Mouse (Mus musculus) frontal cortex, postnatal 36 days (tissue): ENCODE data around the gene Stk4.
"Not testable (repeated sequence)": the region's sequence is repeated elsewhere in the genome, so short reads cannot be mapped to it uniquely, and the experiment has no call there.

Experiments
- DNase-seq, 2 experiments: peaks; one replicate each; pipeline ENCODE4 v3.0.0; 2022; ENCODE audit warnings: low spot score in 2 of 2

Gene Stk4

DNA sequence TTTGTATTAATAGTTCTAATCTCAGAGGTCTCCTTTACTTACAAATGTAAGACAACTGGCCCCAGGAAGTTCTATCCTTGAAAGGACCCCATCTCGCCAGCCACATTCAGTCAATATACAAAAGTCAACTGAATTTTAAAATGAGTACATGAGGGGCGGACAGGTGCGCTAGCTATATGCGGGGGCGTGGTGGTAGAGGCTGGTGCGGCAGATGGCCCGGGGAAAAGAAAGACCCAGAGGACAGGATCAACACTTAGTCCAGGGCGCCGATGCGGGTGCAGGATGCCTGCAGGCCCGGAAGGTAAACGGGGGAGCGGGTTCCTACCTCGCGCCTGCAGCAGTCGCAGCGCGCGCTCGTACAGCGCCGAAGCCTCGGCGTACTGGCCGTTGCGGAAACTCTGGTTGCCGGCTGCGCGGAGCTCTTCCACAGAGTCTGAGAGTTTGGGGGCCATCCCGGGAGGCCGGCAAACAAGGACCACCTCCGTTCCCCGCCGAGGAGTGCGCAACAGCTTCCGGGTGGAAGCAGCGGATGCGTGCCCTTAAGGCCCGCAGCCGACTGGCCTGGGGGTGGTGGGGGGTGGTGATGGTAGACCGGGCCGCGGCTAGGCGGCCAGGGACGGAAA lies at the start of gene Stk4:
Gene Stk4 (plus strand): TSS at position 181 of the 623 bp plus-strand sequence.
- peak in 1 of 2 experiments; percentile 41 for DNase-seq

DNA sequence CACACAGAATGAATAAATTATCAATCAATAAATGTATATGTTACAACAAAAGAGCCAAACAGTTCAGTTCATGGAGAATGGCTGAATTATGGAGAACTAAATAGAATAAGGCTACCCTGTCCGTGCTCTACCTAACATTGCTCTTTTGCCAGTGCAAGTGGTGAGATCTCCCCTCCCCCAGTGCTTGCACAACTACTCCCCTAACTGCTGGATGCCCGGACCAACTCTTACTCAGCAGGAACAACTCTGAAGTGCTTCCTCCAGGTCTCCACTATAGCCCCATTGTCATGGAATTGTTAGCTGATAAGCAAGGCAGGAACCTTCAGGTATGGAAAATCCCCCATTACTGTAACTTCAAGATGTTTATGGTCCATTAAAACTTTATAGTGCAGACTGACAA lies 48.0 kb upstream of the Stk4 start:
- DNase-seq: no peak

DNA sequence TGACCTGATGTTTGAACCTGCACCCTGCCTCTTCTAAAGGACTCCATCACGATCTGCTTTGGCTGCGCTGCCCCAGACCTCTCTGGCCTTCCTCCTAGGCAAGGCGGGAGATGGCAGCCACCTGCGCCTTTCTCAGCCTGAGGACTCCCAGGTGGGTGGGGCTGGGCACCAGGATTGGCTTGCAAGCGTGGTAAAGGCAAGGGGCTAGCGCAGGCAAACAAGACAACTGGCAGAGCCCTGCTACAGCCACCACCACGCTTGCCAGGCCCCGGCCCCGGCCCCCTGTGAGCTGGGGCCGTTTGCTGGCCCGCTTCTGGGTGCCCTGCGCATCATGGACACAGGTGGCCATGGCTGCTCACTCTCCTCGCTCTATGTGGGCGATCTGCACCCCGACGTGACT lies 45.0 kb upstream of the Stk4 start, which contains the start of gene Pabpc1l:
Gene Pabpc1l (plus strand): TSS at position 301 of the 400 bp plus-strand sequence.
- no peak for DNase-seq

GRCm38 (mm10) chr2:164031147-164031546 lies 39.0 kb upstream of the Stk4 start:
- no peak for DNase-seq

DNA sequence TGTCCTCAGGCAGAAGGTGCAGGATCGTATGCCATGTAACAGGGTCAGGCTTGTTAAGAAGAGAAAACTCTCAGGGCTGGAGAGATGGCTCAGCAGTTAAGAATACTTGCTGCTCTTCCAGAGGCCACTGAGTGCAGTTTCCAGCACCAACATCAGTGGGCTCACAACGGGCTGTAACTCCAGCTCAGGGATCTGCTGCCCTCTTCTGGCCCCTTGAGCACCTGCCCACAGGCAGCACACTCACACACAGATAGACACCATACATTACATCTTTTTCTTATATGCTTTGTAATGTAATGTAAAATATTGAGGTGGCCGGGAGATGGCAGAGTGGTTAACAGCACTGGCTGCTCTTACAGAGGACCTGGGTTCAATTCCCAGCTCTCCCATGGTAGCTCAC lies 37.1 kb upstream of the Stk4 start:
- no peak for DNase-seq

DNA sequence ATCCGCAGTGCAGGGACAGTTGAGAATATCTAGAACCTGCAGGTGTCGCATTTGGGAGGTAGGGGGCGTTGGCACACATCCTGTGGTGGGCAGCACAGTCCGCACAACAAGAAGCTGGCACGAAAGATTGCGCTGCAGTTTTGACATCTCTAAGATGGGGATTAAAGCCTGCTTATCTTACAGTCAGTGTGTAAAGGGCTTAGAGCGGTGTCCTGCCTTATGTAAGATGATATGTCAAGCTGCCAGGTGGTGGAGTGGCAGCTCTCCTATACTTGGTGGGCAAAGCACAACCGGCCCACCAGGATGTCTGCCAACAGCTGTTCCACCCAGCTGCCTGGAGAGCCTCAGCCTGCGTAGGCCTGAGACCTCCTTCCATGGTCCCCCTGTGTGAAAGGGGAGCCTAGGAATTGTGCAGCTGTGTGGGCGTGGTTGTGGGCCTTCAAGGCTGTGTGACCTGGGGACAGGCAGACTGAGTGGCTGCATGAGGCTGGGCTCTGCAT lies 33.6 kb upstream of the Stk4 start:
- DNase-seq: no peak

GRCm38 (mm10) chr2:164038407-164039028 lies 31.6 kb upstream of the Stk4 start:
- DNase-seq: no peak

- no peak for DNase-seq
Measured at GRCm38 (mm10) chr2:164040949-164041348, 29.2 kb upstream of the Stk4 start.

- DNase-seq: no peak
Measured at GRCm38 (mm10) chr2:164041523-164041922, 28.6 kb upstream of the Stk4 start.

DNA sequence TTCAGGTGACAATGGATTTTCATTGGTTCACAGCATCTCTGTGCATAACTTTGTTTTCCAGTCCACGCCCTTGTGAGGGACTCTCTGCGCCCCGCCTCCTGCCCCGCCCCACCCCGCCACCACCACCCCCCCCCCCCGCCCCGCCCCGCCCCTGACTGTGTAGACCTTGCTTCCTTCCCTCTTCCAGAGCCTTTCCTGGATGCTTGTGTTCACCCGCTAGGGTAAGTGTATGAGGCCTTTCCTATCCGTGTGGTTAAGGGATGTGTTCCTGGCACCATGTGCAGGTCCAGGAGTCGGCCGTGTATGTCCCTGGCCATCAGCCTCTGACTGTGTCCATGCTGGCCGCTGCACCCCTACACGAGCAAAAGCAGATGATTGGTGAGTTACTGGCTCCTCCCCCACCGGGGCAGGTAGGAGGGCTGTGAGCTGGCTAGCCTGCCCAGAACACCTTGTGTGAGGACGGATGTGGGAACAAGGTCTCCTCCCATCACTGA lies 22.9 kb upstream of the Stk4 start:
- no peak for DNase-seq

DNA sequence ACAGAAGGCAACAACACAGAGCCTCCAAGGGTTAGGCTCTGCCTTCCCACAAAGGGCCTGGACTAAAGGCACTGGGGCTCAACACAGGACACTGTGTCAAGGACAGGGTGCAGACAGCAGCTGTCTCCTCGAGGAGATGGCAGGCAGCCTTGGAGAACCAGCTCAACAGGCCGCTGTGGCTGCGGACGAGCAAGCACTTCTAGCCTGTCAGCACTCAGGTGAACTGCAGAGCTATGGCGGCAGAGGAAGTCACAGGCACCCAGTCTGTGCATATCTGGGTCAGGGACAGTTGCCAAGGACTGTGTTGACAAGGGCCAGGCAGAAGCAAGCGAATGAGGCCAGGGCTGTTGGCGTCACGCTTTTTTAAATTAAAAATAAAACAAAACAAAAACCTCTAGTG lies 16.4 kb upstream of the Stk4 start:
- no peak for DNase-seq

GRCm38 (mm10) chr2:164054671-164055070 lies 15.5 kb upstream of the Stk4 start:
- no peak for DNase-seq

DNA sequence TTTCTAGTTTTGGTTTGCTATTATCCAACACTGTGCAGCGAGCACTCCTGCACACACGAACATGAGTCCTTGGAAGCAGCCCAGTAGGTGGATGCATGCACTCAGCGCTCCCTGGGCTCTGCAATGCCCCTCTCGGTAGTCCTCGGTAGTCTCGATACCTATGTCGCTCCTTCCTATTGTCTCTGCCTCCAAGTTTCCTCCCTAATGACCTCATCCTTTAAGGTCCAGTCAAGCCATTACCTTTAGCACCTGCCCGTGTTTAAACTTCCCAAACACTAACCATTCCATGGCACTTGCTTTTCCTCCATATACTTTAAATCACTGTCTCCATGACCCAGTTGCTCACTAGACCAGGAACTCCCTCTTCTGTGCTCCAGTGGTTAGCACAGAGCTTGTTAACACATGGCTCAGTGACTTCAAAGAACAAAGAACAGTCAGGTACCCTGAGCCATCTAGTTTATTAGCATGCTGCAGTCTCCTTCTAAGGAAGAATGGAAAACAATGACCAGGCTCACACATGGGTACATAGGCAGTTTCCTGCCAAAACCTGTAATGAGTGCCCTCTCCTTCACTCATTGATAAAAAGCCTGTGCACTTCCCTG lies 10.4 kb upstream of the Stk4 start:
- DNase-seq: no peak

GRCm38 (mm10) chr2:164070765-164071436 lies 779 bp downstream of the Stk4 start, which contains the start of gene Tomm34:
TSS of gene Tomm34 (minus strand) at chr2:164071169.
- peak; percentile 86 to 88 for DNase-seq

- DNase-seq: not testable (repeated sequence)
Measured at GRCm38 (mm10) chr2:164071437-164071820, 1.3 kb downstream of the Stk4 start.

- DNase-seq: no peak
Measured at GRCm38 (mm10) chr2:164072109-164072508, 2.0 kb downstream of the Stk4 start.

DNA sequence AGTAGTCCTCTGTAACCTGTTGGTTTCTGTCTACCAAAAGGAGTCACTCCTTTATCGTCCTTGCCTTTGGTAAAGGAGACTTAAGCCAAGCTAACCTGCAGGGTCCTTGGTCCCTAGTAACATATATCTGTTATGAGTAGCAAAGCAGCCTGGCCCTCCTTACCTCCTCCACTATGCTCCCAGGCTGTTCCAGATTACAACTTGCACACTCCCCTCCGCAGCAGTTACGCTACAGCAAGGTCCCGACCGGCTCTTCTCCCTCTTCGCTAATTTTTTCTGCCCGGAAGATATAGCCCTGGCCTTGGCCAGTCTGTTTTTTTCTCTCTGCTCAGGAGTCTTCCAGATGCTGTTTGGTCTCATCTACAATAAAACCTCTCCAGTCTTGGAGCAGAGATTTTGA lies 3.0 kb downstream of the Stk4 start:
- no peak for DNase-seq

- peak; percentile 97 to 98 for DNase-seq
Measured at GRCm38 (mm10) chr2:164073918-164074578, 3.9 kb downstream of the Stk4 start.

GRCm38 (mm10) chr2:164075088-164075487 lies 5.0 kb downstream of the Stk4 start:
- DNase-seq: no peak

- no peak for DNase-seq
Measured at GRCm38 (mm10) chr2:164076874-164077425, 6.8 kb downstream of the Stk4 start.

DNA sequence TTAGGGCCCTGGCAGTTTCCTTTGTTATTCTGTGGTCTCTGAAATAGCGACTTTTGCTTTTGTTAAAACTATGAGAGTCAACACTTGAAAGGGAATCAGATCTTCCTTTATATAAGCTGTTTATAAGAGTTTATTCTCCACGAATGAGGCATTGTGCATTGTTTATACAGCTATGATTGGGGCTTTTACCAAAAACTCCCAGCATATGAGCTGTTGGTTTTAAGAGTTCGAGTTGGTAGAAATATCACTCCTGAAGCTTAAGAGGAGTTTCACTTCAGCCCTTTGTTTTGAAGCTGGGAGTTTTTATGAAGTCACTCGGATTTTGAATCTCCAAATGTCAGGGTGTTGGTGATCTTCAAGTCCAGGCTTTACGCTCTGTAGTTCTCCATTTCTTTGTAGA lies 7.8 kb downstream of the Stk4 start:
- no peak for DNase-seq
